Mouse (Mus musculus): ENCODE results near the gene Greb1. TPM values are rescaled to one million over a fixed set of nuclear protein-coding genes. Genes with fewer than 3 reads are reported as not detected.

Gene Greb1
- total and polyA plus RNA-seq, 3 experiments: 0.25 to 0.51 (median 0.39) TPM

GRCm38 (mm10) chr12:16811477-16811876 lies 10.8 kb upstream of the Greb1 start:
- no peak for TF ChIP-seq EP300 (IDR thresholded peaks at IDR 0.05; ENCODE audit: insufficient read depth, low read depth, low read length)
- no peak for TF ChIP-seq POLR2A (IDR thresholded peaks at IDR 0.05; ENCODE audit: insufficient read depth, low read depth, low read length)
- TF ChIP-seq CTCF (IDR thresholded peaks at IDR 0.05): no peak
- no peaks in the 10 kb centered on the region for H3K27me3 ChIP-seq (ENCODE audit: control insufficient read depth, insufficient read depth, low read length)
- H3K36me3 ChIP-seq (ENCODE audit: control insufficient read depth, insufficient read depth, low read length): peaks cover 2% of the 10 kb centered on the region; the same call in 1 of the 2 replicates
- no peak for DNase-seq
- peak overlapping the region; percentile 87 for H3K4me3 ChIP-seq
- 2% methylated on average over 15 of the region's 15 CpGs for WGBS
- H3K79me2 ChIP-seq (replicated peaks; ENCODE audit: control insufficient read depth, insufficient read depth, low read length): peaks cover 3% of the 10 kb centered on the region; the same call in 1 of the 2 replicates
- peak overlapping the region; percentile 89 for H3K9ac ChIP-seq (ENCODE audit: low read depth, low read length)
- peak overlapping the region; percentile 81 for H3K27ac ChIP-seq
- peaks cover 5% of the 10 kb centered on the region for H3K4me1 ChIP-seq (ENCODE audit: control insufficient read depth, insufficient read depth, low read length)
- intact Hi-C loops (cut with DNase I): no loop called here

GRCm38 (mm10) chr12:16810525-16811431 lies 10.1 kb upstream of the Greb1 start, which contains the start of gene E2f6:
E2f6 (plus strand) TSS chr12:16810963.
- H3K27me3 ChIP-seq (ENCODE audit: control insufficient read depth, insufficient read depth, low read length): no peaks in the 10 kb centered on the region
- peaks cover 2% of the 10 kb centered on the region; the same call in 1 of the 2 replicates for H3K36me3 ChIP-seq (ENCODE audit: control insufficient read depth, insufficient read depth, low read length)
- peak; percentile 89 to 90 for DNase-seq
- WGBS: 5% methylated on average over 79 of the region's 81 CpGs
- H3K9ac ChIP-seq (ENCODE audit: low read depth, low read length): peak within 1 kb of the TSS; percentile 89
- peaks cover 5% of the 10 kb centered on the region for H3K4me1 ChIP-seq (ENCODE audit: control insufficient read depth, insufficient read depth, low read length)
- intact Hi-C loops (cut with DNase I): no loop called here
- peak within 1 kb of the TSS; percentile 87 for H3K4me3 ChIP-seq
- H3K79me2 ChIP-seq (replicated peaks; ENCODE audit: control insufficient read depth, insufficient read depth, low read length): peaks cover 3% of the 10 kb centered on the region; the same call in 1 of the 2 replicates
- H3K27ac ChIP-seq: peak within 1 kb of the TSS; percentile 81
- peak; percentile 80 for TF ChIP-seq POLR2A (IDR thresholded peaks at IDR 0.05; ENCODE audit: insufficient read depth, low read depth, low read length)
- TF ChIP-seq CTCF (IDR thresholded peaks at IDR 0.05): no peak
- no peak for TF ChIP-seq EP300 (IDR thresholded peaks at IDR 0.05; ENCODE audit: insufficient read depth, low read depth, low read length)

GRCm38 (mm10) chr12:16808045-16808444 lies 7.4 kb upstream of the Greb1 start:
- no peak for TF ChIP-seq POLR2A (IDR thresholded peaks at IDR 0.05; ENCODE audit: insufficient read depth, low read depth, low read length)
- TF ChIP-seq EP300 (IDR thresholded peaks at IDR 0.05; ENCODE audit: insufficient read depth, low read depth, low read length): 0 out of 2 replicates have a peak, but pooled peaks have one; percentile 49
- peak; percentile 82 for TF ChIP-seq CTCF (IDR thresholded peaks at IDR 0.05)
- 35% methylated on average over 3 of the region's 3 CpGs for WGBS
- Histone ChIP-seq H3K79me2 (replicated peaks; ENCODE audit: control insufficient read depth, insufficient read depth, low read length) (peaks cover 3% of the 10 kb centered on the region; the same call in 1 of the 2 replicates), H3K4me1 (ENCODE audit: control insufficient read depth, insufficient read depth, low read length) (peaks cover 5% of the 10 kb centered on the region), H3K27me3 (ENCODE audit: control insufficient read depth, insufficient read depth, low read length) (no peaks in the 10 kb centered on the region), H3K27ac (no peak overlapping the region), H3K36me3 (ENCODE audit: control insufficient read depth, insufficient read depth, low read length) (0 out of 2 replicates have a peak, but pooled peaks cover 2% of the 10 kb centered on the region), H3K4me3 (no peak overlapping the region), H3K9ac (ENCODE audit: low read depth, low read length) (no peak overlapping the region)
- peak; percentile 35 to 52 for DNase-seq
- intact Hi-C loops (cut with DNase I): loop anchor here (1.0 to 5.0 kb wide), 3 partner anchors 146 to 449 kb away; partner anchors contain the start of gene 2410004P03Rik

- 5% methylated on average over 5 of the region's 5 CpGs for WGBS
- Histone ChIP-seq H3K79me2 (replicated peaks; ENCODE audit: control insufficient read depth, insufficient read depth, low read length) (no peaks in the 10 kb centered on the region), H3K27ac (no peak overlapping the region), H3K27me3 (ENCODE audit: control insufficient read depth, insufficient read depth, low read length) (no peaks in the 10 kb centered on the region; the same call in 1 of the 2 replicates), H3K36me3 (ENCODE audit: control insufficient read depth, insufficient read depth, low read length) (no peaks in the 10 kb centered on the region), H3K4me3 (no peak overlapping the region), H3K4me1 (ENCODE audit: control insufficient read depth, insufficient read depth, low read length) (peaks cover 3% of the 10 kb centered on the region; the same call in 1 of the 2 replicates), H3K9ac (ENCODE audit: low read depth, low read length) (no peak overlapping the region)
- TF ChIP-seq CTCF (IDR thresholded peaks at IDR 0.05) (peak; percentile 75), POLR2A (IDR thresholded peaks at IDR 0.05; ENCODE audit: insufficient read depth, low read depth, low read length) (no peak), EP300 (IDR thresholded peaks at IDR 0.05; ENCODE audit: insufficient read depth, low read depth, low read length) (0 out of 2 replicates have a peak, but pooled peaks have one; percentile 59)
- intact Hi-C loops (cut with DNase I): loop anchor here (1.0 to 5.0 kb wide), 3 partner anchors 143 to 452 kb away; no protein-coding TSS in a partner anchor
- DNase-seq: peak; percentile 61 to 67
These were observed 4.8 kb upstream of the Greb1 start for GRCm38 (mm10) chr12:16805511-16805910.

GRCm38 (mm10) chr12:16803956-16804430 lies 3.3 kb upstream of the Greb1 start:
- Histone ChIP-seq H3K79me2 (replicated peaks; ENCODE audit: control insufficient read depth, insufficient read depth, low read length) (no peaks in the 10 kb centered on the region), H3K4me1 (ENCODE audit: control insufficient read depth, insufficient read depth, low read length) (peaks cover 3% of the 10 kb centered on the region; the same call in 1 of the 2 replicates), H3K9ac (ENCODE audit: low read depth, low read length) (no peak overlapping the region), H3K27me3 (ENCODE audit: control insufficient read depth, insufficient read depth, low read length) (peaks cover under 1% of the 10 kb centered on the region; the same call in 1 of the 2 replicates), H3K4me3 (no peak overlapping the region), H3K36me3 (ENCODE audit: control insufficient read depth, insufficient read depth, low read length) (no peaks in the 10 kb centered on the region), H3K27ac (no peak overlapping the region)
- no peak for DNase-seq
- intact Hi-C loops (cut with DNase I): loop anchor here (1.0 kb wide), 1 partner anchor 88 kb away; no protein-coding TSS in a partner anchor
- no peak for TF ChIP-seq EP300 (IDR thresholded peaks at IDR 0.05; ENCODE audit: insufficient read depth, low read depth, low read length)
- TF ChIP-seq CTCF (IDR thresholded peaks at IDR 0.05): no peak
- TF ChIP-seq POLR2A (IDR thresholded peaks at IDR 0.05; ENCODE audit: insufficient read depth, low read depth, low read length): no peak
- 78% methylated on average over 5 of the region's 5 CpGs for WGBS
